Mouse (Mus musculus): Measurements from ENCODE around the gene Serpinb1a. TPM values are rescaled to one million over a fixed set of nuclear protein-coding genes. Genes with fewer than 3 reads are reported as not detected.
A peak's percentile ranks its signal among the peaks of the same experiment; 100 is the strongest.

Serpinb1a gene
- total and polyA plus RNA-seq, 2 experiments from 2014 or later: 1.8 to 13.8 TPM

GRCm38 (mm10) chr13:32833237-32833636 lies 17.7 kb downstream of the Serpinb1a start:
- H3K27ac ChIP-seq (ENCODE audit: low read depth): no peak overlapping the region
- H3K27me3 ChIP-seq (ENCODE audit: control insufficient read depth, insufficient read depth, low read length): no peaks in the 10 kb centered on the region
- TF ChIP-seq CTCF (IDR thresholded peaks at IDR 0.05; ENCODE audit: low read depth): no peak
- no peak for TF ChIP-seq EP300 (IDR thresholded peaks at IDR 0.05; ENCODE audit: low read depth)
- no peak overlapping the region for H3K4me3 ChIP-seq (ENCODE audit: low read depth, low read length)
- no peak overlapping the region for H3K4me2 ChIP-seq (ENCODE audit: low read depth, low read length)
- H3K36me3 ChIP-seq (replicated peaks; ENCODE audit: control insufficient read depth, insufficient read depth, low read length): no peaks in the 10 kb centered on the region
- DNase-seq (ENCODE audit: low spot score): no peak
- H3K9me3 ChIP-seq (replicated peaks; ENCODE audit: control insufficient read depth, low read length): no peaks in the 10 kb centered on the region
- no peak overlapping the region for H3K9ac ChIP-seq (replicated peaks; ENCODE audit: low read depth, low read length)
- H3K4me1 ChIP-seq (ENCODE audit: control insufficient read depth, insufficient read depth): peaks cover 5% of the 10 kb centered on the region; the same call in 1 of the 2 replicates
- no peak for ATAC-seq (ENCODE audit: insufficient read depth, low read depth)
- WGBS: 65% methylated on average over 6 of the region's 6 CpGs

- Histone ChIP-seq H3K36me3 (replicated peaks; ENCODE audit: control insufficient read depth, insufficient read depth, low read length) (no peaks in the 10 kb centered on the region), H3K4me3 (ENCODE audit: low read depth, low read length) (no peak overlapping the region), H3K4me1 (ENCODE audit: control insufficient read depth, insufficient read depth) (peaks cover 5% of the 10 kb centered on the region; the same call in 1 of the 2 replicates), H3K9me3 (replicated peaks; ENCODE audit: control insufficient read depth, low read length) (no peaks in the 10 kb centered on the region), H3K9ac (replicated peaks; ENCODE audit: low read depth, low read length) (no peak overlapping the region), H3K27me3 (ENCODE audit: control insufficient read depth, insufficient read depth, low read length) (no peaks in the 10 kb centered on the region), H3K27ac (ENCODE audit: low read depth) (no peak overlapping the region), H3K4me2 (ENCODE audit: low read depth, low read length) (no peak overlapping the region)
- no peak for TF ChIP-seq CTCF (IDR thresholded peaks at IDR 0.05; ENCODE audit: low read depth)
- no peak for TF ChIP-seq EP300 (IDR thresholded peaks at IDR 0.05; ENCODE audit: low read depth)
- DNase-seq (ENCODE audit: low spot score): no peak
- 67% methylated on average over 3 of the region's 3 CpGs for WGBS
- no peak for ATAC-seq (ENCODE audit: insufficient read depth, low read depth)
Measured at GRCm38 (mm10) chr13:32832776-32833175, 18.2 kb downstream of the Serpinb1a start.

- peaks cover 5% of the 10 kb centered on the region; the same call in 1 of the 2 replicates for H3K4me1 ChIP-seq (ENCODE audit: control insufficient read depth, insufficient read depth)
- 61% methylated on average over 3 of the region's 3 CpGs for WGBS
- no peaks in the 10 kb centered on the region for H3K27me3 ChIP-seq (ENCODE audit: control insufficient read depth, insufficient read depth, low read length)
- H3K9me3 ChIP-seq (replicated peaks; ENCODE audit: control insufficient read depth, low read length): no peaks in the 10 kb centered on the region
- H3K4me3 ChIP-seq (ENCODE audit: low read depth, low read length): no peak overlapping the region
- no peak overlapping the region for H3K9ac ChIP-seq (replicated peaks; ENCODE audit: low read depth, low read length)
- ATAC-seq (ENCODE audit: insufficient read depth, low read depth): no peak
- H3K36me3 ChIP-seq (replicated peaks; ENCODE audit: control insufficient read depth, insufficient read depth, low read length): no peaks in the 10 kb centered on the region
- H3K27ac ChIP-seq (ENCODE audit: low read depth): no peak overlapping the region
- no peak for DNase-seq (ENCODE audit: low spot score)
- H3K4me2 ChIP-seq (ENCODE audit: low read depth, low read length): no peak overlapping the region
- TF ChIP-seq EP300 (IDR thresholded peaks at IDR 0.05; ENCODE audit: low read depth): no peak
- no peak for TF ChIP-seq CTCF (IDR thresholded peaks at IDR 0.05; ENCODE audit: low read depth)
Measured at GRCm38 (mm10) chr13:32831505-32832273, 19.3 kb downstream of the Serpinb1a start.

- ATAC-seq (ENCODE audit: insufficient read depth, low read depth) (no peak), DNase-seq (ENCODE audit: low spot score) (no peak)
- no peak overlapping the region for H3K4me3 ChIP-seq (ENCODE audit: low read depth, low read length)
- H3K27me3 ChIP-seq (ENCODE audit: control insufficient read depth, insufficient read depth, low read length): no peaks in the 10 kb centered on the region
- no peak overlapping the region for H3K9ac ChIP-seq (replicated peaks; ENCODE audit: low read depth, low read length)
- H3K4me1 ChIP-seq (ENCODE audit: control insufficient read depth, insufficient read depth): peaks cover 5% of the 10 kb centered on the region; the same call in 1 of the 2 replicates
- no peak overlapping the region for H3K4me2 ChIP-seq (ENCODE audit: low read depth, low read length)
- 55% methylated on average over 4 of the region's 4 CpGs for WGBS
- no peaks in the 10 kb centered on the region for H3K9me3 ChIP-seq (replicated peaks; ENCODE audit: control insufficient read depth, low read length)
- TF ChIP-seq CTCF (IDR thresholded peaks at IDR 0.05; ENCODE audit: low read depth) (no peak), EP300 (IDR thresholded peaks at IDR 0.05; ENCODE audit: low read depth) (no peak)
- H3K27ac ChIP-seq (ENCODE audit: low read depth): no peak overlapping the region
- H3K36me3 ChIP-seq (replicated peaks; ENCODE audit: control insufficient read depth, insufficient read depth, low read length): no peaks in the 10 kb centered on the region
Measured at GRCm38 (mm10) chr13:32828886-32829285, 22.1 kb downstream of the Serpinb1a start.

- H3K9me3 ChIP-seq (replicated peaks; ENCODE audit: control insufficient read depth, low read length): no peaks in the 10 kb centered on the region
- DNase-seq (ENCODE audit: low spot score): peak; percentile 20
- 63% methylated on average over 4 of the region's 4 CpGs for WGBS
Measured at GRCm38 (mm10) chr13:32827951-32828350, 23.0 kb downstream of the Serpinb1a start.

More at GRCm38 (mm10) chr13:32827951-32828350, 23.0 kb downstream of the Serpinb1a start:
- H3K4me2 ChIP-seq (ENCODE audit: low read depth, low read length): no peak overlapping the region
- TF ChIP-seq EP300 (IDR thresholded peaks at IDR 0.05; ENCODE audit: low read depth) (no peak), CTCF (IDR thresholded peaks at IDR 0.05; ENCODE audit: low read depth) (peak; percentile 58)
- no peaks in the 10 kb centered on the region for H3K27me3 ChIP-seq (ENCODE audit: control insufficient read depth, insufficient read depth, low read length)
- H3K9ac ChIP-seq (replicated peaks; ENCODE audit: low read depth, low read length): no peak overlapping the region
- ATAC-seq (ENCODE audit: insufficient read depth, low read depth): peak; percentile 58; the same call in 1 of the 2 replicates
- H3K36me3 ChIP-seq (replicated peaks; ENCODE audit: control insufficient read depth, insufficient read depth, low read length): peaks cover 4% of the 10 kb centered on the region; the same call in 1 of the 2 replicates
- peaks cover 5% of the 10 kb centered on the region; the same call in 1 of the 2 replicates for H3K4me1 ChIP-seq (ENCODE audit: control insufficient read depth, insufficient read depth)
- no peak overlapping the region for H3K4me3 ChIP-seq (ENCODE audit: low read depth, low read length)
- H3K27ac ChIP-seq (ENCODE audit: low read depth): no peak overlapping the region

Measured in heart, postnatal 0 days (tissue).